10 mouse cellular contexts compared by ENCODE assay signal in genomic region chr10:81018326-81018725, GRCm38 (mm10). TPM values are rescaled to one million over a fixed set of nuclear protein-coding genes. Genes with fewer than 3 reads are reported as not detected.
DNase-seq lines count a peak whose midpoint lies in the region; ATAC-seq and TF ChIP-seq lines count a peak whose summit lies in the region.
"Had no signal": no experiment of that assay in that cellular context is flagged by ENCODE, and none has a peak within 500 bp of the region (broad histone marks: within the 10 kb centered on the region; RNA-seq: fewer than 3 reads in every experiment).

No protein-coding gene starts in this region.

- H3K4me3 ChIP-seq in ES-Bruce4 (ENCODE audit: low read depth, low read length): peak overlapping the region; percentile 58
- no peak overlapping the region for H3K4me3 ChIP-seq in embryonic facial prominence, embryonic 11.5 days (ENCODE audit: low read depth, low read length)
- H3K4me3 ChIP-seq: myocyte had no signal

- H3K9me3 ChIP-seq in ES-Bruce4 (replicated peaks; ENCODE audit: control insufficient read depth, insufficient read depth, low read length, poor library complexity, severe bottlenecking): no peaks in the 10 kb centered on the region
- H3K9me3 ChIP-seq in embryonic facial prominence, embryonic 11.5 days (replicated peaks; ENCODE audit: control insufficient read depth, low read length): no peaks in the 10 kb centered on the region

- TF ChIP-seq POLR2A in ES-Bruce4 (IDR thresholded peaks at IDR 0.05; ENCODE audit: insufficient read depth, low read length): peak; percentile 28

- no peak for TF ChIP-seq EP300 in ES-Bruce4 (IDR thresholded peaks at IDR 0.05; ENCODE audit: insufficient read depth, low read depth, low read length)

- H3K27me3 ChIP-seq in ES-Bruce4 (ENCODE audit: control insufficient read depth, insufficient read depth, low read length, poor library complexity, severe bottlenecking): no peaks in the 10 kb centered on the region
- peaks cover 9% of the 10 kb centered on the region for H3K27me3 ChIP-seq in embryonic facial prominence, embryonic 11.5 days (ENCODE audit: control insufficient read depth, insufficient read depth, low read length)

- H3K4me1 ChIP-seq in ES-Bruce4 (ENCODE audit: control insufficient read depth, insufficient read depth, low read length): peaks cover 2% of the 10 kb centered on the region
- H3K4me1 ChIP-seq in embryonic facial prominence, embryonic 11.5 days (ENCODE audit: control insufficient read depth, insufficient read depth, low read length): no peaks in the 10 kb centered on the region

- H3K36me3 ChIP-seq in ES-Bruce4 (ENCODE audit: control insufficient read depth, insufficient read depth, low read length, poor library complexity, severe bottlenecking): no peaks in the 10 kb centered on the region
- H3K36me3 ChIP-seq in embryonic facial prominence, embryonic 11.5 days (replicated peaks; ENCODE audit: control insufficient read depth, insufficient read depth, low read depth, low read length): no peaks in the 10 kb centered on the region

- no peak overlapping the region for H3K4me2 ChIP-seq in embryonic facial prominence, embryonic 11.5 days (ENCODE audit: low read depth, low read length)

- 42% methylated on average over 10 of the region's 10 CpGs for WGBS in embryonic facial prominence, embryonic 11.5 days

- ATAC-seq in embryonic facial prominence, embryonic 11.5 days (replicated peaks; ENCODE audit: insufficient number of reproducible peaks, low FRiP score, low TSS enrichment, low read depth): no peak
- ATAC-seq in erythroblast, adult 5-6 weeks (replicated peaks; ENCODE audit: low FRiP score, poor library complexity, severe bottlenecking): no peak
- no peak for ATAC-seq in inflammation-experienced regulatory T-cells, adult 6 months

- TF ChIP-seq CTCF in ES-Bruce4 (IDR thresholded peaks at IDR 0.05; ENCODE audit: low read depth, low read length): no peak

- H3K27ac ChIP-seq in ES-Bruce4 (ENCODE audit: insufficient read depth, low read length): no peak overlapping the region
- H3K27ac ChIP-seq in embryonic facial prominence, embryonic 11.5 days (replicated peaks; ENCODE audit: low read depth, low read length): no peak overlapping the region

- no peak overlapping the region for H3K9ac ChIP-seq in ES-Bruce4 (ENCODE audit: low read depth, poor library complexity, severe bottlenecking)
- no peak overlapping the region for H3K9ac ChIP-seq in embryonic facial prominence, embryonic 11.5 days (replicated peaks; ENCODE audit: low read length)

- peak; percentile 25 for DNase-seq in kidney, postnatal 14 days
- no peak for DNase-seq in kidney, adult 8-10 months
- peak; percentile 30 for DNase-seq in 3T3-L1 (ENCODE audit: low read depth, low spot score)
- peak; percentile 30 for DNase-seq in embryonic facial prominence, embryonic 11.5 days (ENCODE audit: low spot score)
- DNase-seq in kidney, adult 9 months: no peak

RNA-seq across cellular contexts. Expression of gene Gng7, which starts 3.6 kb away (rescaled TPM):
- 4.1 TPM in 2 replicates for polyA plus RNA-seq in ES-Bruce4 (2011; ENCODE audit: insufficient read depth, insufficient read length, low read depth, missing spikeins)
- 4.8 and 5.4 TPM in 2 replicates for polyA plus RNA-seq in embryonic facial prominence, embryonic 11.5 days (2014; fragmentation: Nextera tagmentation; extraction: Ambion mirVana)
- not detected in 2 replicates for total RNA-seq in erythroblast, adult 5-6 weeks (2015; ENCODE audit: low replicate concordance)
- not detected in 2 replicates for total RNA-seq in erythroblast, adult 5-6 weeks (2017; ENCODE audit: low replicate concordance)
- not detected for polyA plus RNA-seq in inflammation-experienced regulatory T-cells, adult 6 months (2017; shearing (Covaris generic))

RNA-seq across cellular contexts. Expression of gene Diras1, which starts 7.1 kb away (rescaled TPM):
- polyA plus RNA-seq in ES-Bruce4 (2011; ENCODE audit: insufficient read depth, insufficient read length, low read depth, missing spikeins): 0.27 and 0.90 TPM in 2 replicates
- 1.3 and 1.4 TPM in 2 replicates for polyA plus RNA-seq in embryonic facial prominence, embryonic 11.5 days (2014; fragmentation: Nextera tagmentation; extraction: Ambion mirVana)
- total RNA-seq in erythroblast, adult 5-6 weeks (2015; ENCODE audit: low replicate concordance): not detected in 2 replicates
- total RNA-seq in erythroblast, adult 5-6 weeks (2017; ENCODE audit: low replicate concordance): not detected in 2 replicates
- polyA plus RNA-seq in inflammation-experienced regulatory T-cells, adult 6 months (2017; shearing (Covaris generic)): not detected
- polyA plus RNA-seq: gonadal fat pad, adult 2 months had no signal

RNA-seq across cellular contexts. Expression of gene Slc39a3, which starts 18.9 kb away (rescaled TPM):
- 2.8 and 4.5 TPM in 2 replicates for polyA plus RNA-seq in ES-Bruce4 (2011; ENCODE audit: insufficient read depth, insufficient read length, low read depth, missing spikeins)
- polyA plus RNA-seq in embryonic facial prominence, embryonic 11.5 days (2014; fragmentation: Nextera tagmentation; extraction: Ambion mirVana): 6.7 and 7.2 TPM in 2 replicates
- 2.1 and 2.5 TPM in 2 replicates for total RNA-seq in erythroblast, adult 5-6 weeks (2015; ENCODE audit: low replicate concordance)
- total RNA-seq in erythroblast, adult 5-6 weeks (2017; ENCODE audit: low replicate concordance): 2.7 and 3.8 TPM in 2 replicates
- polyA plus RNA-seq in inflammation-experienced regulatory T-cells, adult 6 months (2017; shearing (Covaris generic)): 1 to 10 TPM; 2.4 to 5.0 (median 2.7) TPM

RNA-seq across cellular contexts. Expression of gene Sgta, which starts 41.7 kb away (rescaled TPM):
- 107 and 110 TPM in 2 replicates for polyA plus RNA-seq in ES-Bruce4 (2011; ENCODE audit: insufficient read depth, insufficient read length, low read depth, missing spikeins)
- polyA plus RNA-seq in embryonic facial prominence, embryonic 11.5 days (2014; fragmentation: Nextera tagmentation; extraction: Ambion mirVana): 193 and 218 TPM in 2 replicates
- 6.7 and 20.3 TPM in 2 replicates for total RNA-seq in erythroblast, adult 5-6 weeks (2015; ENCODE audit: low replicate concordance)
- 14.8 and 18.1 TPM in 2 replicates for total RNA-seq in erythroblast, adult 5-6 weeks (2017; ENCODE audit: low replicate concordance)
- 10 to 100 TPM; 66.4 to 86.5 (median 71.0) TPM for polyA plus RNA-seq in inflammation-experienced regulatory T-cells, adult 6 months (2017; shearing (Covaris generic))

RNA-seq across cellular contexts. Expression of gene Thop1, which starts 51.5 kb away (rescaled TPM):
- 77.4 and 81.3 TPM in 2 replicates for polyA plus RNA-seq in ES-Bruce4 (2011; ENCODE audit: insufficient read depth, insufficient read length, low read depth, missing spikeins)
- polyA plus RNA-seq in embryonic facial prominence, embryonic 11.5 days (2014; fragmentation: Nextera tagmentation; extraction: Ambion mirVana): 56.0 and 56.3 TPM in 2 replicates
- 1.9 TPM in 1 of 2 replicates, not detected in the other for total RNA-seq in erythroblast, adult 5-6 weeks (2015; ENCODE audit: low replicate concordance)
- total RNA-seq in erythroblast, adult 5-6 weeks (2017; ENCODE audit: low replicate concordance): 3.1 and 4.1 TPM in 2 replicates
- 1 to 10 TPM; 1.9 to 2.7 (median 2.5) TPM for polyA plus RNA-seq in inflammation-experienced regulatory T-cells, adult 6 months (2017; shearing (Covaris generic))

Comparison
In these comparisons a context has a peak if more than half of its experiments do, and no peak if none do; other contexts are left out.
1. DNase-seq: peak in kidney, postnatal 14 days (single experiment), 3T3-L1 (single experiment) and embryonic facial prominence, embryonic 11.5 days (single experiment); none in kidney, adult 8-10 months (0 of 2) and kidney, adult 9 months (single experiment).